Mouse (Mus musculus): ENCODE results near the gene Sept9. TPM values are rescaled to one million over a fixed set of nuclear protein-coding genes. Genes with fewer than 3 reads are reported as not detected.

The Sept9 gene
- polyA plus RNA-seq, 1 experiment from 2014 or later, result 78.9 TPM

DNA sequence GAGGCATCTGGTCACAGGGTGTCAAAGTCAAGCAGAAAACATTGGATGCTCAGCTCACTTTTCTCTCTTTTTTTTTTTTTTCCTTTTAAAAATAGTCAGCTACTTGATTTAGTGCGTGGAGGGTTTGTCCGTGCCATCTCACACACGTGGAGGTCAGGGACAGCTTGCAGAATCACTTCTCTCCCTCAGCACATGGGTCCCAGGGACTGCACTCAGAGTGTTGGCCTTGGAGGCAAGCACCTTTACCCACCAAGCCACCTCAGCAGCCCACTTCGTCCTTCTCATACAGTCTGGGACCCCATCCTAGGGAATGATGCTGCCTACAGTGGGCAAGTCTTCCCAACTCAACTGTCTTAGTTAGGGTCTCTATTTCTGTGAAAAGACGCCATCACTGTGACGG lies 57.4 kb downstream of the Sept9 start:
- ATAC-seq (replicated peaks; ENCODE audit: insufficient number of reproducible peaks, low FRiP score, low TSS enrichment), result no peak
- Histone ChIP-seq H3K36me3 (ENCODE audit: control insufficient read depth, insufficient read depth, low read length) (no peaks in the 10 kb centered on the region), H3K9ac (ENCODE audit: low read depth, low read length) (no peak overlapping the region), H3K9me3 (replicated peaks; ENCODE audit: control insufficient read depth, low read length) (no peaks in the 10 kb centered on the region), H3K4me3 (ENCODE audit: low read depth, low read length) (no peak overlapping the region), H3K27ac (ENCODE audit: low read depth, low read length) (no peak overlapping the region), H3K4me2 (no peak overlapping the region), H3K27me3 (ENCODE audit: control insufficient read depth, insufficient read depth, low read length) (no peaks in the 10 kb centered on the region), H3K4me1 (ENCODE audit: control insufficient read depth, insufficient read depth, low read length) (no peaks in the 10 kb centered on the region; the same call in 1 of the 2 replicates)
- WGBS (ENCODE audit: insufficient replicate concordance), result 92% methylated on average over 6 of the region's 6 CpGs

GRCm38 (mm10) chr11:117257266-117257665 lies 57.8 kb downstream of the Sept9 start:
- Histone ChIP-seq H3K4me1 (ENCODE audit: control insufficient read depth, insufficient read depth, low read length) (no peaks in the 10 kb centered on the region; the same call in 1 of the 2 replicates), H3K9me3 (replicated peaks; ENCODE audit: control insufficient read depth, low read length) (no peaks in the 10 kb centered on the region), H3K27me3 (ENCODE audit: control insufficient read depth, insufficient read depth, low read length) (no peaks in the 10 kb centered on the region), H3K9ac (ENCODE audit: low read depth, low read length) (no peak overlapping the region), H3K36me3 (ENCODE audit: control insufficient read depth, insufficient read depth, low read length) (no peaks in the 10 kb centered on the region), H3K4me3 (ENCODE audit: low read depth, low read length) (no peak overlapping the region), H3K4me2 (no peak overlapping the region), H3K27ac (ENCODE audit: low read depth, low read length) (no peak overlapping the region)
- 86% methylated on average over 1 of the region's 1 CpGs for WGBS (ENCODE audit: insufficient replicate concordance)
- ATAC-seq (replicated peaks; ENCODE audit: insufficient number of reproducible peaks, low FRiP score, low TSS enrichment), result no peak

DNA sequence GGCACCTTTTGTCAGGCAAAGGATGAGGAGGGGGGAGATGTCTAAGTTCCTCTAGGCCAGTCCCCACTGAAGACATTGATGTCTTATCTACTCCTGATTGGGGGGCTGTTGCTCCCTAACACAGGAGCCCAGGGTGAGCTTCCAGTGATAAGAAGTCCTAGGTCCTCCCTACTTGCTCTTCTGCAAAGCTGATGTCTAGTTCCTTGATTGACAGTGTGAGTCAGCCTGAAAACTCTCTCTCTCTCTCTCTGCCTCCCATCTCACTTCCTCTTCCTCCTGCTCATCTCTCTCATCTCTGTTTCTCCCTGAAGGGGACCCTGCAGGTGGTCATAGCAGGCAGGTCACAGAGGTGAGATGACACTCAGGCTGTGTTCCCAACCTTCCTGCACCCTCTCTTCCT lies 58.4 kb downstream of the Sept9 start:
- no peaks in the 10 kb centered on the region; the same call in 1 of the 2 replicates for H3K4me1 ChIP-seq (ENCODE audit: control insufficient read depth, insufficient read depth, low read length)
- no peak for ATAC-seq (replicated peaks; ENCODE audit: insufficient number of reproducible peaks, low FRiP score, low TSS enrichment)

DNA sequence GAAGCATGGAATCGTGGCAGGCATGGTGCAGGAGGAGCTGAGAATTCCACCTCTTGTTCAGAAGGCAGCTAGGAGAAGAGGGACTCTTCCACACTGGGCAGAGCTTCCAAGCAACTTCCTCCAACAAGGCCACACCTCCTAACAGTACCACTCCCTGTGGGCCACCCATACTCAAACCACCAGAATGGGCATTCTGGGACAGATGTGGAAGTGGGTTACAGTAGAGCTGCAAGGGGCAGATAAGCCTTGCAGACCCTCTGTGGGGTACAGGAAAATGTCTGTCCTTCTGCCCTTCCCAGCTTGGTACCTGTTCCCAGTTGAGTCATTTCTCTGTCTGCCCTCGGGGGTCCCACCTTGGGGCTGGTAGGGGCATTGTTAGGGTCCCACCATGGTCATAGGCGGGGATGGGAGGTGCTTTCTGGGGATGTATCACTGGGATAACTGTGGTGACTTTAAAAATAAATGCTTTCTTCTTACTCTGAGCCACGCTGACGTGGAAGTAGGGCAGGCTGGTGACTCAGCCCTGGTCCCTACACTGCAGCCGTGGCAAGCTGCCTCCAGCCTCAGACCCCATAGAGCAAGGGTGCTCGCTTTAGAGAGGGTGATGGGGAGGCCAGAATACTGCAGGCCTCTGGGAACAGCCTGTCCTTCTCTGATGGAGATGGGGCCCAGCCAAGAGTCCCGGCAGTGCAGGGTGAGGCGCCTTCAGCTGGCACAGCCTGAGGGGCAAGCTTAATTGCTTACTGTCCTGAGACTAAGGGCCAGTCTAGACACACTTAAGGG lies 59.9 kb downstream of the Sept9 start:
- no peaks in the 10 kb centered on the region for H3K36me3 ChIP-seq (ENCODE audit: control insufficient read depth, insufficient read depth, low read length)
- no peak overlapping the region for H3K4me3 ChIP-seq (ENCODE audit: low read depth, low read length)
- ATAC-seq (replicated peaks; ENCODE audit: insufficient number of reproducible peaks, low FRiP score, low TSS enrichment), result no peak
- H3K9ac ChIP-seq (ENCODE audit: low read depth, low read length), result no peak overlapping the region
- WGBS (ENCODE audit: insufficient replicate concordance), result 75% methylated on average over 9 of the region's 9 CpGs
- H3K4me1 ChIP-seq (ENCODE audit: control insufficient read depth, insufficient read depth, low read length), result peaks cover 5% of the 10 kb centered on the region; the same call in 1 of the 2 replicates
- H3K4me2 ChIP-seq, result no peak overlapping the region
- H3K9me3 ChIP-seq (replicated peaks; ENCODE audit: control insufficient read depth, low read length), result no peaks in the 10 kb centered on the region
- H3K27me3 ChIP-seq (ENCODE audit: control insufficient read depth, insufficient read depth, low read length), result no peaks in the 10 kb centered on the region
- no peak overlapping the region for H3K27ac ChIP-seq (ENCODE audit: low read depth, low read length)

More for the DNA sequence above, 58.4 kb downstream of the Sept9 start:
- Histone ChIP-seq H3K36me3 (ENCODE audit: control insufficient read depth, insufficient read depth, low read length) (no peaks in the 10 kb centered on the region), H3K4me3 (ENCODE audit: low read depth, low read length) (no peak overlapping the region), H3K9me3 (replicated peaks; ENCODE audit: control insufficient read depth, low read length) (no peaks in the 10 kb centered on the region), H3K27ac (ENCODE audit: low read depth, low read length) (no peak overlapping the region), H3K9ac (ENCODE audit: low read depth, low read length) (no peak overlapping the region), H3K27me3 (ENCODE audit: control insufficient read depth, insufficient read depth, low read length) (no peaks in the 10 kb centered on the region), H3K4me2 (no peak overlapping the region)

DNA sequence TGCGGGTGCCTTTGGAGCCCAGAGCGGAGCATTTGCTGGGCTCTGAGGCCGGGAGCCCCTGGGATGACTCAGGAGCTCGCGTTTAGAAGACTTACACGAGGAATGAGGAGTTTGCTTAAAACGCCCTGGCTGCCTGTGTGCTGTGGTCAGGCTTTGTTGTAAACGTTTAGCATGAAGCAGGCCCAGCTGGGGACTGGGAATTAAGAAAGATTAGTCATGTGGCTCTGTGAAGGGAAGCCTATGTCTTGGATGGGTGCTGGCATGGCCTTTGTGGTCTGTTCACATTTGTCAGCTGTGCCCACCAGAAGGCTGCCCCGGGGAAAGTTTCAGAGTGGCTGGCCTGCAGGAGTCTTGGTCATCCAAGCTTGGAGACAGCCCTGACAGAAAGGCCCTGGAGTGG lies 61.2 kb downstream of the Sept9 start:
- Histone ChIP-seq H3K9ac (ENCODE audit: low read depth, low read length) (no peak overlapping the region), H3K9me3 (replicated peaks; ENCODE audit: control insufficient read depth, low read length) (no peaks in the 10 kb centered on the region), H3K4me2 (no peak overlapping the region), H3K4me1 (ENCODE audit: control insufficient read depth, insufficient read depth, low read length) (peaks cover 11% of the 10 kb centered on the region), H3K27ac (ENCODE audit: low read depth, low read length) (no peak overlapping the region), H3K27me3 (ENCODE audit: control insufficient read depth, insufficient read depth, low read length) (no peaks in the 10 kb centered on the region), H3K4me3 (ENCODE audit: low read depth, low read length) (no peak overlapping the region), H3K36me3 (ENCODE audit: control insufficient read depth, insufficient read depth, low read length) (no peaks in the 10 kb centered on the region)
- 67% methylated on average over 9 of the region's 9 CpGs for WGBS (ENCODE audit: insufficient replicate concordance)
- no peak for ATAC-seq (replicated peaks; ENCODE audit: insufficient number of reproducible peaks, low FRiP score, low TSS enrichment)

- Histone ChIP-seq H3K9me3 (replicated peaks; ENCODE audit: control insufficient read depth, low read length) (no peaks in the 10 kb centered on the region), H3K36me3 (ENCODE audit: control insufficient read depth, insufficient read depth, low read length) (no peaks in the 10 kb centered on the region), H3K27me3 (ENCODE audit: control insufficient read depth, insufficient read depth, low read length) (no peaks in the 10 kb centered on the region), H3K4me2 (no peak overlapping the region), H3K4me1 (ENCODE audit: control insufficient read depth, insufficient read depth, low read length) (peaks cover 29% of the 10 kb centered on the region), H3K4me3 (ENCODE audit: low read depth, low read length) (no peak overlapping the region), H3K9ac (ENCODE audit: low read depth, low read length) (no peak overlapping the region), H3K27ac (ENCODE audit: low read depth, low read length) (no peak overlapping the region)
- no peak for ATAC-seq (replicated peaks; ENCODE audit: insufficient number of reproducible peaks, low FRiP score, low TSS enrichment)
- WGBS (ENCODE audit: insufficient replicate concordance), result 49% methylated on average over 9 of the region's 9 CpGs
Observed at GRCm38 (mm10) chr11:117263096-117263808, 63.8 kb downstream of the Sept9 start.

- Histone ChIP-seq H3K36me3 (ENCODE audit: control insufficient read depth, insufficient read depth, low read length) (no peaks in the 10 kb centered on the region), H3K27me3 (ENCODE audit: control insufficient read depth, insufficient read depth, low read length) (no peaks in the 10 kb centered on the region), H3K4me3 (ENCODE audit: low read depth, low read length) (no peak overlapping the region), H3K9me3 (replicated peaks; ENCODE audit: control insufficient read depth, low read length) (no peaks in the 10 kb centered on the region), H3K4me1 (ENCODE audit: control insufficient read depth, insufficient read depth, low read length) (peaks cover 41% of the 10 kb centered on the region), H3K4me2 (no peak overlapping the region), H3K9ac (ENCODE audit: low read depth, low read length) (no peak overlapping the region), H3K27ac (ENCODE audit: low read depth, low read length) (peak overlapping the region; percentile 89; the same call in 1 of the 2 replicates)
- 63% methylated on average over 13 of the region's 13 CpGs for WGBS (ENCODE audit: insufficient replicate concordance)
- no peak for ATAC-seq (replicated peaks; ENCODE audit: insufficient number of reproducible peaks, low FRiP score, low TSS enrichment)
Observed at GRCm38 (mm10) chr11:117264162-117265021, 64.9 kb downstream of the Sept9 start.

GRCm38 (mm10) chr11:117265270-117265980 lies 66.0 kb downstream of the Sept9 start:
- 3% methylated on average over 18 of the region's 18 CpGs for WGBS (ENCODE audit: insufficient replicate concordance)
- peak; percentile 52 for ATAC-seq (replicated peaks; ENCODE audit: insufficient number of reproducible peaks, low FRiP score, low TSS enrichment)
- Histone ChIP-seq H3K9me3 (replicated peaks; ENCODE audit: control insufficient read depth, low read length) (no peaks in the 10 kb centered on the region), H3K4me1 (ENCODE audit: control insufficient read depth, insufficient read depth, low read length) (peaks cover 50% of the 10 kb centered on the region), H3K27me3 (ENCODE audit: control insufficient read depth, insufficient read depth, low read length) (no peaks in the 10 kb centered on the region), H3K4me3 (ENCODE audit: low read depth, low read length) (peak overlapping the region; percentile 78), H3K36me3 (ENCODE audit: control insufficient read depth, insufficient read depth, low read length) (no peaks in the 10 kb centered on the region), H3K4me2 (peak overlapping the region; percentile 90), H3K27ac (ENCODE audit: low read depth, low read length) (peak overlapping the region; percentile 89), H3K9ac (ENCODE audit: low read depth, low read length) (peak overlapping the region; percentile 80)
